Mouse (Mus musculus) liver, adult 2 months (tissue): ENCODE measurements at regions not wholly inside any gene's neighbourhood (a gene's known extent, or its start where the extent isn't known, plus 50 kb on each side); places are given as distances from the start of the nearest gene placed in this dataset.

Experiments used
- CTCF ChIP-seq: fragments of 200-500 bp; IDR thresholded peaks from 2 replicates; pipeline ENCODE4 v1.5.1; 2011; ENCODE audit warnings: low read depth, low read length, control low read depth
- POLR2A ChIP-seq: fragments of 200-500 bp; IDR thresholded peaks from 2 replicates; pipeline ENCODE4 v1.6.1; 2011; ENCODE audit warnings: low read length, control low read depth; ENCODE audit not compliant: insufficient read depth; ENCODE audit errors: extremely low read depth

- no peak for TF ChIP-seq CTCF
- TF ChIP-seq POLR2A, result no peak
These were observed 87.0 kb upstream of the Dnajc19 start for GRCm38 (mm10) chr3:34168087-34168486.
